Mouse (Mus musculus) kidney, embryonic 14.5 days (tissue): ENCODE measurements around the gene Nuak1. TPM values are rescaled to one million over a fixed set of nuclear protein-coding genes. Genes with fewer than 3 reads are reported as not detected.

Experiments used
- ATAC-seq: fragments of 200-750 bp; cut with Nextera tagmentation; 2 replicates; pipeline ENCODE4 v1.8.0; 2017; ENCODE audit warnings: moderate number of reproducible peaks, mild to moderate bottlenecking, moderate TSS enrichment, moderate library complexity; ENCODE audit not compliant: low FRiP score, low TSS enrichment
- H3K27ac ChIP-seq: fragments of 300-500 bp; sonication (generic); 2 replicates; pipeline ENCODE4 v1.5.1; 2014; ENCODE audit warnings: low read depth, mild to moderate bottlenecking, low read length, moderate library complexity, mixed read lengths
- H3K27me3 ChIP-seq: fragments of 300-500 bp; sonication (generic); 2 replicates; pipeline ENCODE4 v1.6.1; 2014; ENCODE audit warnings: mild to moderate bottlenecking, low read length; ENCODE audit not compliant: control insufficient read depth, insufficient read depth
- H3K36me3 ChIP-seq: fragments of 300-500 bp; sonication (generic); 2 replicates; pipeline ENCODE4 v1.6.1; 2014; ENCODE audit warnings: low read length, mixed read lengths; ENCODE audit not compliant: control insufficient read depth, insufficient read depth
- H3K4me1 ChIP-seq: fragments of 300-500 bp; sonication (generic); 2 replicates; pipeline ENCODE4 v1.6.1; 2014; ENCODE audit warnings: low read length, mixed read lengths; ENCODE audit not compliant: control insufficient read depth, insufficient read depth
- H3K4me2 ChIP-seq: fragments of 300-500 bp; sonication (generic); replicated peaks from 2 replicates; pipeline ENCODE4 v1.6.1; 2014; ENCODE audit warnings: low read depth, mild to moderate bottlenecking, low read length
- H3K4me3 ChIP-seq: fragments of 300-500 bp; sonication (generic); 2 replicates; pipeline ENCODE4 v1.5.1; 2014; ENCODE audit warnings: mild to moderate bottlenecking, low read length
- H3K9ac ChIP-seq: fragments of 300-500 bp; sonication (generic); 2 replicates; pipeline ENCODE4 v1.6.1; 2014; ENCODE audit warnings: low read depth, mild to moderate bottlenecking, low read length, moderate library complexity
- H3K9me3 ChIP-seq: fragments of 300-500 bp; sonication (generic); 2 replicates; pipeline ENCODE4 v1.6.1; 2016; ENCODE audit warnings: low read length; ENCODE audit not compliant: control insufficient read depth
- WGBS: fragments of 180-500 bp; shearing (Covaris S2); extraction: QIAGEN DNeasy Blood & Tissue Kit; methylation state at CpG from one replicate; pipeline ENCODE4 v1.1.7; 2014; 5-methylcytosine and 5-hydroxymethylcytosine counted together
- polyA plus RNA-seq: library from polyadenylated mRNA; unstranded; fragments of >200 nt; fragmentation: Nextera tagmentation; extraction: Ambion mirVana; gene quantifications from 2 replicates; pipeline ENCODE4 v1.2.1, GENCODE M21; 2014

Nuak1 gene
- polyA plus RNA-seq, 1 experiment from 2014 or later = 3.0 TPM

DNA sequence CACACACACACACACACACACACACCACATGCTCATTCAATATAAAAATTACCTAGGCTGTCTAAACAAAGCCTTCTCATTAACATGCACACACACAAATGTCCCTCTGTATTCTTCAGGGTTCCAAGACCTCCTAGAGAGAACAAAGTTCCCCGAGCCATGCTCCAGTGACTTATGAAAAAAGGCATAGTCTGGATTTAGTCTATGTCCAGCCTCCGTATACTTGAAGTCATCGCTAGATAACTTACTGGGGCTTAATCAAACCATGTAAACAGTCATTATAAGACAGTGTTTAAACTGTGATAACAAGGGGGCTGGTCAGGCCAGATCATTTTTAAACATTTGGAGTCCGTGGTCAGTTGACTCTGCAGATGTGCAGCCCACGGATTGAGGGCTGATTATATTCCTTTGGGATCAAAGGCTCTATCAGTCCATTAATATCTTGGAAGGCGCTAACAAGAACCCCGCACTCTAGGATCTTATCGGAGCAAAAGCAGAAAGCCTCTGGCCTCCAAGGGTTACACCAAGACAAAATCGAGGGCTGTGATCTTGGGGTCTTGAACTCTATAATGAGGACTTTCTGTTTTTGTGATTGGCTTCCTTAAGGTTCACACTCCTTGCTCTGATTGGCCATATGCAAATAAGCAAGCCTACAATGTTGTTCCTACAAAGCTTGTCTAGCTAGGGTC, 16.4 kb upstream of the Nuak1 start:
- peak; percentile 49; the same call in 1 of the 2 replicates for ATAC-seq
- 46% methylated on average over 9 of the region's 9 CpGs for WGBS

GRCm38 (mm10) chr10:84451883-84452282, 11.5 kb upstream of the Nuak1 start:
- Histone ChIP-seq H3K27ac (no peak overlapping the region), H3K4me3 (no peak overlapping the region), H3K9me3 (no peaks in the 10 kb centered on the region), H3K27me3 (no peaks in the 10 kb centered on the region), H3K9ac (no peak overlapping the region), H3K4me1 (peaks cover 8% of the 10 kb centered on the region; the same call in 1 of the 2 replicates), H3K4me2 (no peak overlapping the region), H3K36me3 (no peaks in the 10 kb centered on the region)
- ATAC-seq = no peak
- 75% methylated on average over 4 of the region's 4 CpGs for WGBS

More for the DNA sequence above, 16.4 kb upstream of the Nuak1 start:
- Histone ChIP-seq H3K4me2 (no peak overlapping the region), H3K9ac (no peak overlapping the region), H3K4me1 (no peaks in the 10 kb centered on the region), H3K9me3 (no peaks in the 10 kb centered on the region), H3K4me3 (no peak overlapping the region), H3K27me3 (no peaks in the 10 kb centered on the region), H3K27ac (no peak overlapping the region), H3K36me3 (no peaks in the 10 kb centered on the region)

DNA sequence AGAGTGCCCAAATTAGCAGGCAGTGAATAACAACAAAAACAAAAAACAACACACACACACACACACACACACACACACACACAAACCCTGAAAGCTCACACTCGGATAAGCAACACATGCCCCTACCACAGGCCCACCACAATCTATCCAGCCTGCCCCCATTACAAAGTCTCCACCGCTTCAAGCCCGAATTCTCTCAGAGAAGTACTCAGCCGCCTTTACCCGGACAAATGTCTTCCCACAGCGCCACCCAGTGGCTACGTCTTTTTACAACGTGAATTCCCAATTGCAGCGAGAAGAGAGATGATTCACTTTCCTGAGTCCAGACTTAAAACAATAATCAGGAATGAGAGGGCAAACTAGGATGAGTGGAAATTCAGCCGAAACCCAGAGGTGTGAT, 10.3 kb upstream of the Nuak1 start:
- Histone ChIP-seq H3K4me2 (no peak overlapping the region), H3K27me3 (no peaks in the 10 kb centered on the region), H3K27ac (no peak overlapping the region), H3K9me3 (no peaks in the 10 kb centered on the region), H3K4me1 (peaks cover 8% of the 10 kb centered on the region; the same call in 1 of the 2 replicates), H3K9ac (no peak overlapping the region; the same call in 1 of the 2 replicates), H3K36me3 (no peaks in the 10 kb centered on the region), H3K4me3 (no peak overlapping the region)
- 0 out of 2 replicates have a peak, but pooled peaks have one; percentile 67 for ATAC-seq
- WGBS = 3% methylated on average over 10 of the region's 10 CpGs

- no peak overlapping the region for H3K4me3 ChIP-seq
- ATAC-seq = peak; percentile 39; the same call in 1 of the 2 replicates
- H3K9ac ChIP-seq = no peak overlapping the region
- H3K4me2 ChIP-seq = no peak overlapping the region
- peaks cover 8% of the 10 kb centered on the region; the same call in 1 of the 2 replicates for H3K4me1 ChIP-seq
- no peaks in the 10 kb centered on the region for H3K36me3 ChIP-seq
- H3K9me3 ChIP-seq = no peaks in the 10 kb centered on the region
- 54% methylated on average over 8 of the region's 8 CpGs for WGBS
- H3K27ac ChIP-seq = no peak overlapping the region
- H3K27me3 ChIP-seq = no peaks in the 10 kb centered on the region
Observed at GRCm38 (mm10) chr10:84449733-84450132, 9.3 kb upstream of the Nuak1 start.

GRCm38 (mm10) chr10:84447411-84447821, 7.0 kb upstream of the Nuak1 start:
- H3K27ac ChIP-seq = no peak overlapping the region
- no peaks in the 10 kb centered on the region for H3K27me3 ChIP-seq
- H3K4me1 ChIP-seq = peaks cover 12% of the 10 kb centered on the region
- no peak for ATAC-seq
- no peak overlapping the region for H3K4me3 ChIP-seq
- H3K9ac ChIP-seq = no peak overlapping the region
- H3K9me3 ChIP-seq = no peaks in the 10 kb centered on the region
- H3K36me3 ChIP-seq = no peaks in the 10 kb centered on the region
- 50% methylated on average over 8 of the region's 8 CpGs for WGBS
- no peak overlapping the region for H3K4me2 ChIP-seq

GRCm38 (mm10) chr10:84446661-84447060, 6.3 kb upstream of the Nuak1 start:
- Histone ChIP-seq H3K27me3 (no peaks in the 10 kb centered on the region), H3K9ac (no peak overlapping the region), H3K9me3 (no peaks in the 10 kb centered on the region), H3K4me2 (no peak overlapping the region), H3K4me1 (peaks cover 18% of the 10 kb centered on the region), H3K4me3 (no peak overlapping the region), H3K27ac (no peak overlapping the region), H3K36me3 (no peaks in the 10 kb centered on the region)
- WGBS = 91% methylated on average over 6 of the region's 6 CpGs
- no peak for ATAC-seq

GRCm38 (mm10) chr10:84444396-84444795, 4.0 kb upstream of the Nuak1 start:
- Histone ChIP-seq H3K4me2 (no peak overlapping the region), H3K4me3 (no peak overlapping the region), H3K27me3 (no peaks in the 10 kb centered on the region), H3K9ac (no peak overlapping the region), H3K4me1 (peaks cover 19% of the 10 kb centered on the region), H3K27ac (no peak overlapping the region), H3K36me3 (no peaks in the 10 kb centered on the region), H3K9me3 (no peaks in the 10 kb centered on the region)
- 76% methylated on average over 9 of the region's 9 CpGs for WGBS
- no peak for ATAC-seq

DNA sequence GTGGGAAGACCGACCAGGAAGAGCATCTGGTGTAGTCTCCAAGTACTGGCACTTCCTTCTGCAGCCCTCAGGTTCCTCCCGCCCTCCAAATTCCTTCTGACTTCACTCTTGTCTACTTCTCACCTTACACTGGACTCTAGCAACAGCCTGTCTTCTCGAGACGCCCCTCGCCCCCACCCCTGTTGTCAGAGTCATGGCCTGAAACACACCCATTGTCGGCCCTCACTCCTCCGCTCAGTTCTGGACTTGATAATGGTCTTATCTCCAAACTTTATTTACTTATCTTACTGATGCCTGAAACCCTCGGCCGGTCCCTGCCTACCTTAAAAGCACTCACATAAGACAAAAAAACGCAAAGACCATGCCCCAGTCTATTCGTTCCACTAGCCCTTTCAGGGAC, 1.4 kb upstream of the Nuak1 start:
- H3K4me1 ChIP-seq = peaks cover 28% of the 10 kb centered on the region
- 7% methylated on average over 11 of the region's 11 CpGs for WGBS
- peak overlapping the region; percentile 90 for H3K4me2 ChIP-seq
- H3K36me3 ChIP-seq = no peaks in the 10 kb centered on the region
- ATAC-seq = peak; percentile 17; the same call in 1 of the 2 replicates
- H3K27me3 ChIP-seq = no peaks in the 10 kb centered on the region
- peak overlapping the region; percentile 86 for H3K4me3 ChIP-seq
- peak overlapping the region; percentile 98 for H3K9ac ChIP-seq
- no peaks in the 10 kb centered on the region for H3K9me3 ChIP-seq
- H3K27ac ChIP-seq = peak overlapping the region; percentile 99

DNA sequence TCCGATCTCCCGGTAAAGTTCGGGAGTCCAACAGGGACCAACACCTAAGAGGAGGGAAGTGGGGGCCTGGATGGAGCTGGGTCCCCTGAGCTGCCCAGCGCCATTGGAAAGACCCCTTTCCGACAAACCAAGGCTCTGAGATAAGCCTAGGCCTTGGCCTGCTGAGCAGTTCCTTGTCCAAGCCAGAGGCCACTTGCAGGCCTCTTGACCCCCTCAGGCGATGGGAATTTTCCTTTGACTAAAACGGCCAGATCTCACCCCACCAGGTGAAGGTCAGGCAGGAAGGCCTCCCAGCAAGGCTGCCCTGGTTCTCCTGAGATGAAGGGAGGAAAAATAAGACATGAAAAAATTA, 1.0 kb upstream of the Nuak1 start:
- 2% methylated on average over 7 of the region's 7 CpGs for WGBS
- no peaks in the 10 kb centered on the region for H3K9me3 ChIP-seq
- H3K27ac ChIP-seq = peak overlapping the region; percentile 99
- peak overlapping the region; percentile 90 for H3K4me2 ChIP-seq
- H3K4me3 ChIP-seq = peak overlapping the region; percentile 86
- H3K36me3 ChIP-seq = no peaks in the 10 kb centered on the region
- ATAC-seq = 0 out of 2 replicates have a peak, but pooled peaks have one; percentile 4
- H3K4me1 ChIP-seq = peaks cover 28% of the 10 kb centered on the region
- H3K27me3 ChIP-seq = no peaks in the 10 kb centered on the region
- peak overlapping the region; percentile 98 for H3K9ac ChIP-seq
